Mouse (Mus musculus) MEL (cell line): ENCODE data around the gene Ndufaf8. TPM values are rescaled to one million over a fixed set of nuclear protein-coding genes. Genes with fewer than 3 reads are reported as not detected.

Experiments used
- DNase-seq: peaks from one replicate; pipeline ENCODE4 v3.0.0; 2011; ENCODE audit warnings: low read depth, low spot score
- H3K27ac ChIP-seq: 2 replicates; pipeline ENCODE4 v1.5.1; 2012; ENCODE audit warnings: low read depth, mild to moderate bottlenecking, control low read depth, low read length, moderate library complexity; ENCODE audit not compliant: control insufficient read depth
- H3K27me3 ChIP-seq, 2 experiments: fragments of 150-350 bp in 1 of 2; sonication (generic) in 1 of 2; 2 replicates each; pipeline ENCODE4 v1.6.1; 2012; ENCODE audit warnings: low read length in 2 of 2, mild to moderate bottlenecking in 2 of 2, improper control_type of control experiment in 1 of 2, moderate library complexity in 1 of 2; ENCODE audit not compliant: insufficient read depth in 2 of 2, control insufficient read depth in 1 of 2
- H3K36me3 ChIP-seq, 2 experiments: 2 replicates each; pipeline ENCODE4 v1.6.1; 2012 to 2014; ENCODE audit warnings: low read length in 2 of 2, improper control_type of control experiment in 1 of 2, inconsistent platforms in 1 of 2, mild to moderate bottlenecking in 1 of 2; ENCODE audit not compliant: insufficient read depth in 2 of 2, control insufficient read depth in 1 of 2
- H3K4me1 ChIP-seq, 2 experiments: fragments of 150-350 bp in 1 of 2; sonication (generic) in 1 of 2; 2 replicates each; pipeline ENCODE4 v1.6.1; 2012; ENCODE audit warnings: low read length in 2 of 2, improper control_type of control experiment in 1 of 2, mild to moderate bottlenecking in 1 of 2; ENCODE audit not compliant: insufficient read depth in 2 of 2, control insufficient read depth in 1 of 2
- H3K4me3 ChIP-seq, 2 experiments: fragments of 150-350 bp in 1 of 2; sonication (generic) in 1 of 2; 2 replicates each; pipeline ENCODE4 v1.5.1; 2012; ENCODE audit warnings: low read depth in 2 of 2, low read length in 2 of 2, mild to moderate bottlenecking in 2 of 2, moderate library complexity in 2 of 2, control low read depth in 1 of 2, improper control_type of control experiment in 1 of 2; ENCODE audit not compliant: control insufficient read depth in 1 of 2, insufficient read depth in 1 of 2
- H3K79me2 ChIP-seq: 2 replicates; pipeline ENCODE4 v1.6.1; 2012; ENCODE audit warnings: mild to moderate bottlenecking, low read length, moderate library complexity; ENCODE audit not compliant: control insufficient read depth, poor library complexity, insufficient read depth
- H3K9ac ChIP-seq: 2 replicates; pipeline ENCODE4 v1.6.1; 2012; ENCODE audit warnings: low read depth, mild to moderate bottlenecking, control low read depth, low read length, moderate library complexity; ENCODE audit not compliant: control insufficient read depth, poor library complexity, severe bottlenecking
- H3K9me3 ChIP-seq: fragments of 150-350 bp; sonication (generic); replicated peaks from 2 replicates; pipeline ENCODE4 v1.6.1; 2012; ENCODE audit warnings: mild to moderate bottlenecking, low read length, improper control_type of control experiment, moderate library complexity; ENCODE audit not compliant: insufficient read depth
- BHLHE40 ChIP-seq: IDR thresholded peaks from 2 replicates; pipeline ENCODE4 v1.6.1; 2012; ENCODE audit warnings: low read depth, mild to moderate bottlenecking, inconsistent platforms, low read length, improper control_type of control experiment, borderline replicate concordance
- CHD1 ChIP-seq: IDR thresholded peaks from 2 replicates; pipeline ENCODE4 v1.6.1; 2012; ENCODE audit warnings: low read depth, mild to moderate bottlenecking, inconsistent platforms, low read length, improper control_type of control experiment
- CHD2 ChIP-seq: IDR thresholded peaks from 2 replicates; pipeline ENCODE4 v1.6.1; 2011; ENCODE audit warnings: low read length, improper control_type of control experiment
- E2F4 ChIP-seq: IDR thresholded peaks from 2 replicates; pipeline ENCODE4 v1.6.1; 2011; ENCODE audit warnings: low read depth, low read length, improper control_type of control experiment, borderline replicate concordance
- ELF1 ChIP-seq: IDR thresholded peaks from 2 replicates; pipeline ENCODE4 v1.6.1; 2014; ENCODE audit warnings: low read depth, mild to moderate bottlenecking, inconsistent platforms, low read length, improper control_type of control experiment, moderate library complexity
- EP300 ChIP-seq, 2 experiments: IDR thresholded peaks; 2 replicates each; pipeline ENCODE4 v1.6.1; 2011; ENCODE audit warnings: improper control_type of control experiment in 2 of 2, low read length in 2 of 2, low read depth in 1 of 2, mild to moderate bottlenecking in 1 of 2
- GABPA ChIP-seq: IDR thresholded peaks from 2 replicates; pipeline ENCODE4 v1.6.1; 2012; ENCODE audit warnings: low read depth, mild to moderate bottlenecking, inconsistent platforms, low read length, improper control_type of control experiment, moderate library complexity
- JUND ChIP-seq: IDR thresholded peaks from 2 replicates; pipeline ENCODE4 v1.6.1; 2011; ENCODE audit warnings: low read depth, mild to moderate bottlenecking, improper control_type of control experiment, low read length
- KAT2A ChIP-seq: conservative IDR thresholded peaks from 2 replicates; pipeline ENCODE4 v1.6.1; 2012; ENCODE audit warnings: low read depth, low read length, improper control_type of control experiment, inconsistent platforms
- MAFK ChIP-seq: IDR thresholded peaks from 2 replicates; pipeline ENCODE4 v1.6.1; 2011; ENCODE audit warnings: low read depth, mild to moderate bottlenecking, low read length, improper control_type of control experiment, borderline replicate concordance
- MAX ChIP-seq: IDR thresholded peaks from 2 replicates; pipeline ENCODE4 v1.6.1; 2011; ENCODE audit warnings: low read length, improper control_type of control experiment
- MAZ ChIP-seq: IDR thresholded peaks from 2 replicates; pipeline ENCODE4 v1.6.1; 2012; ENCODE audit warnings: low read depth, mild to moderate bottlenecking, inconsistent platforms, low read length, improper control_type of control experiment
- MXI1 ChIP-seq: IDR thresholded peaks from 2 replicates; pipeline ENCODE4 v1.6.1; 2011; ENCODE audit warnings: mild to moderate bottlenecking, low read depth, low read length, improper control_type of control experiment
- MYB ChIP-seq: IDR thresholded peaks from 2 replicates; pipeline ENCODE4 v1.6.1; 2011; ENCODE audit warnings: mild to moderate bottlenecking, low read depth, low read length, improper control_type of control experiment
- POLR2A ChIP-seq, 2 experiments: IDR thresholded peaks; 2 replicates each; pipeline ENCODE4 v1.6.1; 2011 to 2012; ENCODE audit warnings: low read length in 2 of 2, mild to moderate bottlenecking in 2 of 2, control low read depth in 1 of 2, improper control_type of control experiment in 1 of 2, low read depth in 1 of 2, moderate library complexity in 1 of 2; ENCODE audit not compliant: control insufficient read depth in 1 of 2, insufficient read depth in 1 of 2, poor library complexity in 1 of 2
- POLR2AphosphoS2 ChIP-seq: IDR thresholded peaks from 2 replicates; pipeline ENCODE4 v1.6.1; 2011; ENCODE audit warnings: low read length, improper control_type of control experiment
- POLR2AphosphoS5 ChIP-seq: IDR thresholded peaks from 2 replicates; pipeline ENCODE4 v1.6.1; 2012; ENCODE audit warnings: low read depth, borderline replicate concordance, mild to moderate bottlenecking, inconsistent platforms, low read length, moderate library complexity, mixed read lengths
- RAD21 ChIP-seq: IDR thresholded peaks from 2 replicates; pipeline ENCODE4 v1.6.1; 2011; ENCODE audit warnings: mild to moderate bottlenecking, low read depth, low read length, improper control_type of control experiment
- SIN3A ChIP-seq: IDR thresholded peaks from 2 replicates; pipeline ENCODE4 v1.6.1; 2012; ENCODE audit warnings: low read length, improper control_type of control experiment, inconsistent platforms
- TBP ChIP-seq: IDR thresholded peaks from 2 replicates; pipeline ENCODE4 v1.8.0; 2011; ENCODE audit warnings: low read depth, low read length, improper control_type of control experiment
- TCF12 ChIP-seq: IDR thresholded peaks from 2 replicates; pipeline ENCODE4 v1.6.1; 2014; ENCODE audit warnings: low read depth, mild to moderate bottlenecking, inconsistent platforms, low read length, improper control_type of control experiment, moderate library complexity
- UBTF ChIP-seq: IDR thresholded peaks from 2 replicates; pipeline ENCODE4 v1.6.1; 2012; ENCODE audit warnings: low read depth, mild to moderate bottlenecking, inconsistent platforms, low read length, improper control_type of control experiment, moderate library complexity, borderline replicate concordance; ENCODE audit not compliant: insufficient read depth
- USF1 ChIP-seq: IDR thresholded peaks from 2 replicates; pipeline ENCODE4 v1.6.1; 2014; ENCODE audit warnings: low read depth, mild to moderate bottlenecking, inconsistent platforms, low read length, improper control_type of control experiment, moderate library complexity
- USF2 ChIP-seq, 2 experiments: IDR thresholded peaks; 2 replicates each; pipeline ENCODE4 v1.6.1; 2011 to 2012; ENCODE audit warnings: improper control_type of control experiment in 2 of 2, low read length in 2 of 2, borderline replicate concordance in 1 of 2, inconsistent platforms in 1 of 2, low read depth in 1 of 2, mild to moderate bottlenecking in 1 of 2; ENCODE audit not compliant: insufficient read depth in 1 of 2
- ZC3H11A ChIP-seq: IDR thresholded peaks from 2 replicates; pipeline ENCODE4 v1.6.1; 2012; ENCODE audit warnings: low read depth, mild to moderate bottlenecking, inconsistent platforms, low read length, improper control_type of control experiment
- ZKSCAN1 ChIP-seq: IDR thresholded peaks from 2 replicates; pipeline ENCODE4 v1.6.1; 2012; ENCODE audit warnings: low read depth, mild to moderate bottlenecking, inconsistent platforms, low read length, improper control_type of control experiment, moderate library complexity
- ZNF384 ChIP-seq: IDR thresholded peaks from 2 replicates; pipeline ENCODE4 v1.6.1; 2012; ENCODE audit warnings: low read depth, mild to moderate bottlenecking, inconsistent platforms, low read length, improper control_type of control experiment
- polyA plus RNA-seq, 2 experiments: library from polyadenylated mRNA; stranded (reverse) in 1 of 2; unstranded in 1 of 2; fragments of >175 nt in 1 of 2; fragments of >200 nt in 1 of 2; gene quantifications; 2 replicates each; pipeline versions ENCODE4 v1.2.1 to v1.2.4; 2012; ENCODE audit warnings: low replicate concordance in 2 of 2, low read depth in 1 of 2; ENCODE audit not compliant: insufficient read length in 2 of 2, insufficient read depth in 1 of 2, missing spikeins in 1 of 2
- total RNA-seq: library from RNA; depleted of rRNA; stranded (reverse); fragments of 300-350 nt; gene quantifications from 2 replicates; pipeline ENCODE4 v1.2.3, GENCODE M21; 2012

The Ndufaf8 gene
- total and polyA plus RNA-seq, 3 experiments = 77.6 to 120 TPM; not detected in 1

GRCm38 (mm10) chr11:120129281-120129680 is 30.6 kb downstream of the Ndufaf8 start:
- H3K27me3 ChIP-seq = no peaks in the 10 kb centered on the region
- TF ChIP-seq TBP = no peak
- TF ChIP-seq GABPA = no peak
- no peak for TF ChIP-seq CHD1
- TF ChIP-seq MAX = no peak
- no peak for TF ChIP-seq USF2 (IDR thresholded peaks at IDR 0.05; ENCODE audit: borderline replicate concordance in 1 of 2, insufficient read depth in 1 of 2, low read depth in 1 of 2, low read length in 2 of 2)
- TF ChIP-seq MAFK = no peak
- TF ChIP-seq UBTF = no peak
- no peak for TF ChIP-seq MAZ
- no peak for TF ChIP-seq BHLHE40
- TF ChIP-seq USF1 = no peak
- TF ChIP-seq JUND = no peak
- TF ChIP-seq KAT2A = no peak
- TF ChIP-seq POLR2AphosphoS2 = no peak
- no peak for TF ChIP-seq CHD2
- TF ChIP-seq TCF12 = no peak
- TF ChIP-seq POLR2A (IDR thresholded peaks at IDR 0.05; ENCODE audit: control insufficient read depth in 1 of 2, insufficient read depth in 1 of 2, low read depth in 1 of 2, low read length in 2 of 2, poor library complexity in 1 of 2) = no peak
- no peak for TF ChIP-seq SIN3A
- TF ChIP-seq, all 39 proteins: peak for 0
- Histone ChIP-seq H3K9ac (no peak overlapping the region), H3K36me3 (peaks cover 0 to 22% of the 10 kb centered on the region in 2 experiments; a peak in 2 of 4 replicates), H3K4me1 (no peaks in the 10 kb centered on the region), H3K79me2 (no peaks in the 10 kb centered on the region), H3K9me3 (no peaks in the 10 kb centered on the region), H3K27ac (no peak overlapping the region), H3K4me3 (no peak overlapping the region)
- no peak for DNase-seq

GRCm38 (mm10) chr11:120134148-120134547 is 35.4 kb downstream of the Ndufaf8 start:
- Histone ChIP-seq H3K4me3 (no peak overlapping the region), H3K9ac (no peak overlapping the region), H3K79me2 (no peaks in the 10 kb centered on the region; the same call in 1 of the 2 replicates), H3K27me3 (no peaks in the 10 kb centered on the region), H3K4me1 (peaks cover 17 to 32% of the 10 kb centered on the region in 2 experiments), H3K9me3 (no peaks in the 10 kb centered on the region), H3K27ac (no peak overlapping the region), H3K36me3 (peaks cover 15 to 27% of the 10 kb centered on the region in 2 experiments)
- DNase-seq = no peak
- no peak for TF ChIP-seq RAD21
- no peak for TF ChIP-seq E2F4
- TF ChIP-seq POLR2A (IDR thresholded peaks at IDR 0.05; ENCODE audit: control insufficient read depth in 1 of 2, insufficient read depth in 1 of 2, low read depth in 1 of 2, low read length in 2 of 2, poor library complexity in 1 of 2) = no peak
- TF ChIP-seq BHLHE40 = no peak
- TF ChIP-seq ZKSCAN1 = no peak
- TF ChIP-seq EP300 (IDR thresholded peaks at IDR 0.05; ENCODE audit: low read depth in 1 of 2, low read length in 2 of 2) = no peak
- no peak for TF ChIP-seq ELF1
- no peak for TF ChIP-seq POLR2AphosphoS5
- TF ChIP-seq GABPA = no peak
- no peak for TF ChIP-seq KAT2A
- TF ChIP-seq USF2 (IDR thresholded peaks at IDR 0.05; ENCODE audit: borderline replicate concordance in 1 of 2, insufficient read depth in 1 of 2, low read depth in 1 of 2, low read length in 2 of 2) = no peak
- TF ChIP-seq POLR2AphosphoS2 = no peak
- no peak for TF ChIP-seq UBTF
- TF ChIP-seq ZNF384 = no peak
- TF ChIP-seq ZC3H11A = no peak
- no peak for TF ChIP-seq MXI1
- TF ChIP-seq MYB = no peak
